Mouse (Mus musculus): Measurements from ENCODE around the gene Vwa5b1.

The Vwa5b1 gene

DNA sequence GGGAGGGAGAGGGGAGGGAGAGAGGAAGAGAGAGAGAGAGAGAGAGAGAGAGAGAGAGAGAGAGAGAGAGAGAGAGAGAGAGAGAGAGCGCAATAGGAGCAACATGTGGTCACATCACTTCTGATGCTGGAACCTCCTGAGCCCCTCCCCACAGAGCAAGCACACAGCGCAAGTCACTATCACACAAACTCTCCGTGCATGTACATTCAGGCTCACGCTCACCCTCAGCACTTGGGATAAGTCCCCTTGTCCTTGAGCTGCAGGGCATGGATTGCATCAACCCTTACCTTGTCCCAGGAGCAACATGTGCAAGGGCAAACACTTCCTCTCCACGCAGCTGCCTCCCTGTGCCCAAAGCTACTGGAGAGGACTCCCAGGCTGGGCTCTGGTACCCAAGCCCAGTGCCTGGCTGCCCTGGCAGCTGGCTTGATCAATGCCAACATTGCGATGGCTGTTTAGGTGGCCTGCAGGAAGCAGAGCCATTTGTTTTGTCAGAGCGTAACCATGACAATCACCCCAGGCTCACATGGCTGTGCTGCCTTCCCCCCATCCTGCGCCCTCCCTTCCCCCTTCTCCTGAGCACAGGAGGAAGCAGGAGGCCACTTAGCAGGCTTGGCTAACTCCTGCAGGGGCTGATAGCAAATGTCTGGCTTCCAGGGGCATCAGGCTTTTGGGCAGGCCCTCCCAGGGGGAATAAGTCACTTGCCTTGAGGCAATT, at the start of gene Vwa5b1:
Gene Vwa5b1 (minus strand): TSS at position 457 of the 718 bp plus-strand sequence.
- no peak for DNase-seq (ENCODE audit: low spot score)

DNA sequence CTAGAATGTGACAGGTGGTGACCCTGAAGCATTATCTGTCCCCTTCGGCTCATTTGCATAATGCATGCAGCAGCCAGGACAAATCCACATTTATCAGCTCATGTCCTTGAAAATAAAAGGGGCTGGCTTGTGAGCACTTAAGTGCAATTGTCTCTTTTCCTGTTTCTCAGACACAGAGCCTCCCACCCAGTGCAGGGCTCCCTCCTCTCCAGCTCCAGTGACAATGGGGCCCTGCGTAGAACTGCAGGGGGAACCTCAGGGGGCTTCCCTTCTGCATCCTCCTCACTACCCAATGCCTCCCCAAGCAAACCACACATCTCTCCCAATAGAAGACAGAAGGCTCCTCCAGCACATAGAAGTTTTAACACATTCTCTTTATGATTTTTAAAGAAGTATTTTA, 47.1 kb upstream of the Vwa5b1 start:
- DNase-seq (ENCODE audit: low spot score) = no peak

DNA sequence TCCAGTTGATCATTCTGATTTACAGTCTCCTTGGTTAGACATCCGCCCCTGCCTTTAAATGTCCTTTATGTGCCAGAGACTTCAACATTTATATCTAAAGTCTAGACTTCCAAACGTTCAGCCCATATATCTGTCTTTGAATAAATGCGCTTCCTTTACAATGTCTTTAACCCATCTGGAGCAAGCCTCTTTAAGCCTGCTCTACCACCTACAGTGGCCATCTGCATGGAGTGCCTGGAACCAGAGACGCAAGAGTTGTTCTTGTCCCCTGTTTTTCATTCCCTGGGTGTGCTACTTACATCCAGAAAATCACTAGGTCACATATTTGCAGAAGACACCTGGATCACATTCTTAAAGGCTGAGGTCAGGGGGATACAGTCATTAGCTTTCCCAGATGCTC, 44.4 kb upstream of the Vwa5b1 start:
- no peak for DNase-seq (ENCODE audit: low spot score)

DNA sequence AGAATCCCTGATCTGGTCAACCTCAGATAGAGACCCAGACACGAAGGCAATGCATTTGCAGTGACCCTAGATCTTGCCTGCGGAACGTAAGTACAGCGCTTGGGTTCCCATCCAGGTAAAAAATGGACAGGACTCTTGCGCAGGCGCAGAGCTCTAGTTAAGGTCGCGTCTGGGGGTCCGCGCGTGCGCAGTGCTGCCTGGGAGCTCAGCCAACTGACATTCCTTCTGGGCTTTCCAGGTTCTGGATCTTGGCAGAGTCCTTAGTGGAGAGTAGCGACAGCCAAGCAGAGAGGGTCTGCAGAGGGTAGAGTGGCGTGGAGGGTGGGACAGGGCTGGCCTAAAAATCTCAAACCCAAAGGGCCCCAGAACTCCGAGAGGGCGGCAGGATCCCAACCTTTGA, 41.9 kb upstream of the Vwa5b1 start:
- DNase-seq (ENCODE audit: low spot score) = no peak

DNA sequence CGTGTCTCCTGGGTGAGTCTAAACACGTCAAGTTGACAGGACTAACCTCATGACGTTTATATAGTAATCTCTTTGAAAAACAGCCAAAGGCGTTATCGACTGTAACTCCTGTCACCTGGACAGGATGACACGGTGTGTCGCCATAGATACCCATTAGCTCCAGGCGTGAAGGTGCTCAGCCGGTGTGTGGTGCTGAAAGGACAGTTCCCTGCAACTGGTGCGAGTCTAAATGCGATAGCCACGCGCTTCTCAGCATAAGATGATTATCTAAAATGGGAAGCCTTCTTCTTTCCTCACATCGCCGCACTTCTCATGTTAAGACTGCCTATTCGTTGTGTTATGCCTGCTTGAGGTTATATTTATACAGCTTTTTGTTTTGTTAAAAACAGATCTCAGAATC, 40.8 kb upstream of the Vwa5b1 start:
- no peak for DNase-seq (ENCODE audit: low spot score)

DNA sequence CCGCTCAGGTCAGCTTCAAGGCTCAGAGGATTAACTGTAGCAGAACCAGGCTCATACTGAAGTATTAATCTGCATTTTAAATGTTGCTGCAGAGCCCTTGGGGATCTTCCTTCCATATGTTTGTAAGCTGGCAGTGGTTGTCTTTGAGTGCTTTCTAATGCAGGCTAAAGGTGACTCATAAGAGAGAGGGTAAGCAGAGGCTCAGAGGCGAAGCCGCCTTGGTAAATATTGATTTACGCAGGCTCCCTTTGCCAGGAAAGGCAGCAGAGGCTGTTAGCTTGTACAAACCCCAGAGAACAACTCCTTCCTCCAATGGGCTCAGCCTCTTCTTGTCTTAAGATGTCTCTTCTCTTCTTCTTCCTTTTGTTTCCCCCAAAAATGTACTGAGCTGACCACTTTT, 36.5 kb upstream of the Vwa5b1 start:
- peak; percentile 14 for DNase-seq (ENCODE audit: low spot score)

DNA sequence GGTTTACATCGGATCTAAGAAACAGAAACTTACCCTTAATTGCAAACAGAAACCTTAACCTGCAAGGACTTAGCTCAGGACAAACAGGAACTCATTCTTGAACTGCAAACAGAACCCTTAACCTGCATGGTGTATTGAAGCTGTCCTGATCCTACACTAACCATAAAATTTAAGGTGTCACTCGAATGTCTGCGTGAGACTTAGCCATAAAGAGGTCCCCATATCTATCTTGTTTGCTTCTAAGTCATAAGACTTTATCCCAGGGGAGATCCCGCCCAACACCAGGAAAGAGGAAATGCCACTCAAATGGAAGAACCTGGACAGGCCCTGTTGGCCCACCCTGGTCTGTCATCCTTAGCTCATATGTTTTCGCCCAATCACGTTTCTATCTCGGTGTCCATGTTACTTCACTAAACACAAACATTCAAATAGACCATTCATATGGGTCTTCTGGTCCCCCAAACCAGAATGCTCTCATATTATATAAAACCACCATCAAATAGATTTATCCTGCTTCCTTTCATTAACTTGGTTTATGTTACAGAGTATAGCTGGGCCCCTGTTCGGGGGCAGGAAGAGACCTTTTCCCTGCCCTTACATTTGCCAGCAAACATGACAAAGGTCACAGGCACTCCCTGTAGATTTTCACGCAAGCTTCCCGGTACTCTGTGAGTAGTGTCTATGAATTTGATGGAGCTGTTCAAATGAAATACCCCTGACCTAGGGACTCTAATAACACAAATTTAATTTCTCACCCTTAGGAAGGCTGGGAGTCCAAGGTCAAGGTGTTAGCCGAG, 34.6 kb upstream of the Vwa5b1 start:
- no peak for DNase-seq (ENCODE audit: low spot score)

DNA sequence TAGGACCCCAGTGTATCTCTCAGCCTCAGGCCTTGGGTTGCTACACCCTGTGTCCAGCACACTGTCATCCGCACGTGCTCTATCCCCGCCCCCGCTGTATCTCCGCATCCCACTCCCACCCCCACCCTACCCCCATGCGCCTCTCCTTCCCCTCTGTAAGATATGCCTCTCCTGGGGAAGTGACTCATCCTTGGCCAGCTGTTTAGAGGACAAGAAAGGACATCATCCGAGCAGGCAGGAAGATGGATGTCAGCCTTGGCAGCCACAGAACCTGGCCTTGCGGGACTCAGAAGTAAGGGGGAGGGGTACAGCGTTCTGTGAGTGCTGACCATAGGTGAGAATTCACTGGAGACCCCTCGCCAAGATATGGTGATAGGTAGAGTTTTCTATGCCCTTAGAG, 30.8 kb upstream of the Vwa5b1 start:
- DNase-seq (ENCODE audit: low spot score) = no peak

DNA sequence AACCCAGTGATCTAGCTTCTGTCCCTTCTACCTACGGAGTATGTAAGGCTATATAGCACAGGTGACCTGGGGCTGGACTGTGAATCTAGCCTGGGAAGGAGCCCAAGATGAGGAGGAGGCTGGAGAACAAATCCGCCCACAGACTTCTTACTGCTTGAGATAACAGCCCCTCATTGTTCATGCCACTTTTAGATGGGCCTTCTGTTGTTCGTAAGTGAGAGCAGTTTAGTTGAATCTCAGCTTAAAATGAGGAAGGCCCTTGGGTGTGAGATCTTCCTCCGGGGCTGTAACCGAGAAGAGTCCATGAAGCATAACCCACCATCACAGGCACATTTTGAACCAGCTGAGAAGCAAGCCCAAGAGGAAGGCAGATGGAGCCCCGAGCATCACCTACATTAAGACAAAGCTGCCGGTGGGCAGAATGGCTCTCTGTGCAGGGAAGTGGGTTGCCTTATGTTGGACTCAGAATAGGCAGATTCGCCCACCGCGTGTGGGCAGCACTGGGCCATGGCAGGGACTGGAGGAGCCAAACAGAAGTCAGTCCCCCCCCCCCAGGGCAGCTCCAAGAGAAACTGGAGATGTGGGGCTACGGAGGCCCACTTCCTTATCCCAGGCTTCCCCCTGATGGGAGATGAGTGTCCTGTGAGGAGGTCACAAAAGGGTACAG, 24.4 kb upstream of the Vwa5b1 start:
- no peak for DNase-seq (ENCODE audit: low spot score)

DNA sequence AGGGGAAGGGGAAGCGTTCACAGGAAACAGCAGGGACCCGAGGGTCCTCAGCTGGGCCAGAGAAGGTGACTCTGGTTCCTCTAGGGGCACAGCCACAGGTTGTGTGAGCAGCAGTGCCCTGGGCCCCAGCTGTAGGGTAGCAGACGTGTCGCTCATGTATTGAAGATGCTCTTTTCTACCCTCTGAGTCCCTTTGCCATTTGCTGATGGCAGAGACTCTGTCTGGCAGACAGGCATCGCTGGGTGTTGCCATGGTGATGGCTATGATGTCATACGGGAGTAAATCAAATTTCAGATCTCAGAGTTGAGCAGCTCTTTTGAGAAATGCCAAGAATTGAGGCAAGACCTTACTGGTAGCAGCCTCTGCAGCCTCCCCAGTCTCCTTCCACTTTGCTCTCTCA, 17.4 kb upstream of the Vwa5b1 start:
- DNase-seq (ENCODE audit: low spot score) = no peak

DNA sequence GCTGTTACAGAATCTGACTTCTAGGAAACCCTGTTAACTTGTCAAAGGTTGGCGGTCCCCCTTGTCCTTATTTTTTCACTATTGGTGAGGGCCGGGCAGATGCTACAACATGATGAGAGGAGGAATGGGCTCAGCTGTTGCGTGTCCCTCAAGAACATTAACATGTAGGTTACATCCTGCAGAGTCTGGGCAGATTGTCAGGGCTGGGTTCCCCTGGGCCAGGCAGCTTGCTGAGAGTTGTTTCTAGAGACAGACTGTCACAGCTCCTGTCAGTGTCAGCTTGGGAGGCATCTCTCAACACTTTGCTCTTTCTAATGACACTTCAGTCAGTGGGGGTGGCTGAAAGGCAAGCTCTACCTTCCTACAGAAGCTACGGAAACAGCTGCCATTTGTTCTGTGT, 16.2 kb upstream of the Vwa5b1 start:
- DNase-seq (ENCODE audit: low spot score) = no peak

DNA sequence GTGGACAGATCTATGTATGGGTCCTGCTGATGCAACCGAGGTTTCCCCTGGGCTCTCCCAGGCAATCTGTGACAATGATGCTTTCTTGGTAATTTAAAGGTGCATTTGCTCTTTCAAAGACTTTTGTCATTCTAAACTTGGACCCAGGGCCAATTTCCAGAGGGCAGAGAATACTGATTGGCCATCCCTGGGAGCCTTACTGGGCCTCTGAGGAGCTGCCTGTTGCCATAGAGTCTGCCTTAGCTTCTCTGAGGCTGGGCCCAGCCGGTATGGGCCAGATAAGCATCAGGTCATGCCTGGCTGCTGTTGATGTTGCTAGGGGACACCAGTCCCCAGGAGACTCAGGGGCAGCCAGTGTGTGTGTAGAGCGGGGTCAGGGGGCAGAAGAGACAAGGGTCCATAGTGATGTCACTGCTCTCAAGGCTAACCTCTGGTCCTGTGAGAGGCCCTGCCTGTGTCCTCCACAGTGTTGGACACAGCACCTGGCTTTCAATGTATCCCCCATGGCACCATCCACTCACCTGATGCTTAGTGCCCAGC, 12.5 kb upstream of the Vwa5b1 start:
- no peak for DNase-seq (ENCODE audit: low spot score)

DNA sequence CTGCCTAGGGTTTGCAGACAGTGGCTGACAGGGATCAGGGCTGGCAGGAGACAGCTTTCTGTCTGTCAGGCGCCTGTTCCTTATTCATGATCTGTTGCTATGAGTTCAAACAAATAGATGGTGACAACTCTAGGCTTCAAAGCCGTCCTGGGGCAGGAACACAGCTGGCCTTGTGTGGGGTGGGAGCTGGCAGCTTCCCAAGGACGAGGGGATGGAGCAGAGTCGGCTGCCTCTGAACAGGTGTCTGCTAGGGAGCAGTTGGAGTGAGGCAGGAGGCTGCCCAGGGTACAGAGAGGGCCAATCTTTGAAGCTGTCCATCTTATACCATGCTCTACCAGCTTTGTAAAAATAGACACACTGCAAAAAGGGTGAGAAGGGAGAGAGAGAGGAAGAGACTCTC, 6.6 kb upstream of the Vwa5b1 start:
- no peak for DNase-seq (ENCODE audit: low spot score)

DNA sequence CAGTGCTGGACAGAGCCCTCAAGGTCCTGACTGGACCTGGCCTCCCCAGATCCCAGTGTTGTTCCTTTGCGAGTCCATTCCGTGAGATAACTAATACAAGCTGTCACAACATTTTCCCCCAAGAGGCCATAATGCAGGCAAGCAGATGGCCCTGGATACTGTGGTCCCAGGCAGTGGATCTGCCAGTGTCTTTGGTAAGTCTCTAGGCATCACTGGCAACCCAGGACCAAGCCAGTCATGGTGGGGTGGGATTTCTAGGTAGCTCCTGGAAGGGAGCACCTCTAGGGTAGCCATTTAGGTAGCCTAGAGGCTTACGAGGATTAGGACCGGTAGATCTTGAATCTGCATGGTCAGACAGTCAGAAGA, 445 bp upstream of the Vwa5b1 start:
- DNase-seq (ENCODE audit: low spot score) = no peak

DNA sequence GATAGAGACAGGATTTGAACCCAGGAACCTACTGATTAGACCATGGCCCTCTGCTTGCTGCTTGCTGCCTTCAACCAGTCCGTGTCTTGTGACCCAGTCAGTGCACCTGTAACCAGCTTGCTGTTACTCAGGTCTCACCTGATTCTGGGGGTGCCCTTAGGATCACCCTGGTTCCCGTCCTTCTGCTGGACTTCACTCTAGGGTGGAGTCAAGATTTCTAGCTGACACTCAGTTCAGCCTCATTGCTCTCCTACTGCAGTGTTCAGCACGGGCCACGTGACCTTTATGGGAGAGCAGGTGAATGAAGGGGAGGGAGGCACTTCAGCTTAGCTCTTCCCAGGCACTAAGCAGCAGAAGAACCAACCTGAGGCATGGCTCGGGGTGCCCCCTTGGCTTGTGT, 7.4 kb downstream of the Vwa5b1 start:
- DNase-seq (ENCODE audit: low spot score) = no peak

DNA sequence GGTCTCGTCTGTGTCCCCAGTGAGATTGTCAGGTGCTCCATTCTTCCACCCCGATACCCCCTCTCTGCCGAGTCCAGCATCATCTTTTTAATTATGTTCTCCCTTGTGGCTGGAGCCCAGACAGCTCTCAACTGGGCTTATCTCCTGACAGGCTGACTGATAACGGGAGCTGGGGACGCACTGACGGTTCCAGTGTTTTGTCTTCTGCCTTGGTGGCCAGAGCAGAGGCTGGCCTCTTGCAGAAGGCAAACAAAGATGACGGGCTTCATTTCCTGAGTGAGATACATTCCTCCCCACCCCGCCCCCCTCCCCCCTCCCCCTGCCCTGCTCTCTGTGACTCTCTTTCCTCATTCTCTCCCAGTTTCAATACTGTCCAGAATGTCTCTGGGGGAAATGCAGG, 21.2 kb downstream of the Vwa5b1 start:
- DNase-seq (ENCODE audit: low spot score) = no peak

DNA sequence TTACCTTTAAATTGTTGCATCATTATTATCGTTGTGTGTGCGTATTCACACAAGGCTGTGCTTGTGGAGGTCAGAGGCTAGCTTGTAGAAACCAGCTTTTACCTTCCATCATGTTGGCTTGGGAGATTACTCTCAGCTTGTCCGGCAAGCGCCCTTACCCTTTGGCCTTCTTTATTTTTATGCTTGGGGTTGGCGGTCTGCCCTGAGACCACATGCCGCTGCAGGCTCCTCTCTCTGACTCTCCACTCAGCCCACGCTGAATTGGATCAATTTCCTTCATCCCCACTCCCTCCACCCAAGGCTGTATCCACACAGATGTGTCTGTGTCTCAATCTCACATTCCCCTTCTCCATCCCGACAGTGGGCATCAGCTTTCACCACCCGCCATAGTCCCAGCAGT, 33.8 kb downstream of the Vwa5b1 start:
- DNase-seq (ENCODE audit: low spot score) = no peak

DNA sequence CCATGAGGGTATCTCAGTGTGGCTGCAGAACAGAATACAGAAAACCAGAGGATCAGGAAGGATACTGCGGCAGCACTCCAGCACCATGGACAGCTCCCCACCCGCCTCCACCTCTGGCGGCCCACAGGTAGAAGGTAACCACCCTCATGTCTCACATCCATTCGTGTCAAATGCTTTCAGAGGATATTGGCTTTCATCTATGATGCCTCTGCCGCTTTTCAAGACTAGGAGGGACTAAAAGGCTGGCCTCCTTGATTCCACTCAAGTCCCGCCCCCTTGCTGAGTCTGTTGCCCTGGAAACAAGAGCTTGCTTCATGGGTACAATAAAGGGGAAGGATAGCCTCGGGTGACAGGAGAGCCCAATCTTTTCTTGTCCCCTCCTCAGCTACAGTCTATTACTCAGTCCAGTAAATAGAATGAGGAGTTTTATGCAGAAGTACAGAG, 37.8 kb downstream of the Vwa5b1 start:
- peak; percentile 10 for DNase-seq (ENCODE audit: low spot score)

DNA sequence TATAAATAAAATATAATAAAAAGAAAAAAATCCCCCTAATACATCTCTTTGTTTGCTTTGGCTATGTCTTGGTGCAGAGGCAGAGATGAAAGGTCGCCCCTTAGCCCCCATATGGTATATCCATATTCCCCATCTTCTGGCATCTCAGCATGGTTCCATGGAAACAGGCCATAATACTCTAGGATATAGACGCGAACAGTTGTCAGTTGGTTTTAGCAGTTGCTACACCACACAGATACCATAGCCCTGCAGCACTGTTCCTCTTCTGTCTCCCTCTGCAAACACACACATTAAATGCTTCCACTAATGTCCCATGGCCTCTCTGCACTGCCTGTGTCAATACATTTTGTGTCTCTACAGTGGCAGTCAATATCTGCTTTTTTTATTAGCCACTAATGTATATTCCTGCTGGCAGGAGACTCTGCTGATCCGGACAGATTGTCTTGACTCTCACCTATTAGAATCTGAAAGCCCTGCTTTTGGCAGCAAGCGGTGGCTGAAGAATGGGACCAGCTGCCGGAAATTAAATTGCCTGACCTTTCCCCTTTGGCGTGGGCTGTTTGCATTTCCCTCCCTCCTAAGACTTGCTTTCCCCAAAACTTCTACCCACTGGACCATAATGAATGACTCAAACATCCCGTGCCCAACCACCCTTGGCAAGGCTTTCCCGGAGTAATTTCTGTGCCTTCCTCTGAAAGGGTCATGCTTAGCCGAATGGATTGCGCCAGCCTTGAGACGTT, 39.1 kb downstream of the Vwa5b1 start:
- DNase-seq (ENCODE audit: low spot score) = peak; percentile 23

DNA sequence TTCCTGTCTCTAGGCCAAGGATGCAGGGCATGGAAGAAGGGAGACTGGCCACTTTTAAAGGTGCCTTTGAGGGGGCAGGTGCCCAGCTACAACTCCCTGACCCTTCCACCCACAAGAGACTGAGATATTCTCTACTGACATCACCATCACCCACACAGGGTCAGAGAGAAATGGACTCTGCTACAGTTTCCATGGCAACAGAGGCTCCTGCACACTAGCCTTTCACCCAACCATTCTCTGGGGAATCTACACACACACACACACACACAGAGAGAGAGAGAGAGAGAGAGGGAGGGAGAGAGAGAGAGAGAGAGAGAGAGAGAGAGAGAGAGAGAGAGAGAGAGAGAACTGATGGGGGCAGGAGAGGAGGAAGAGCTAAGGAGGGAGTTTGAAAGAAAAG, 50.7 kb downstream of the Vwa5b1 start:
- no peak for DNase-seq (ENCODE audit: low spot score)

DNA sequence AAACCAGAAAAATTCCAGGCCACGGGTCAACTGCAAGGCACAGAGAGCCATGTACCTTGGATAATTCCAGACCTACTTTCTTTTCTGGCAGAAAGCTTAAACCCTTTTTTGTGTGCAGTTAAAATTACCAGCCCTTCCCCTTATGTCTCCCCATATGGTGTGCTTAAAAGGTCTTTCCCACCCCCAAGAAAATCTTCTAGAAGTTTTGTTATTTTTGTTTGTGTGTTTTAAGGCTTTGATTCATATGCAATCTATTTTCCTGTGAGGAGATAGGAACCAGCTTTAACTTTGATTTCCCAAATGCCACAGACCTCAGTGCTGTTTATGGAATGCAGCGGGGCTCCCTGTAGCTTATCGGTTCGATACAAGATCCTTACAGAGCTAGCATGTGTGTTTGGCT, 53.2 kb downstream of the Vwa5b1 start:
- DNase-seq (ENCODE audit: low spot score) = no peak

DNA sequence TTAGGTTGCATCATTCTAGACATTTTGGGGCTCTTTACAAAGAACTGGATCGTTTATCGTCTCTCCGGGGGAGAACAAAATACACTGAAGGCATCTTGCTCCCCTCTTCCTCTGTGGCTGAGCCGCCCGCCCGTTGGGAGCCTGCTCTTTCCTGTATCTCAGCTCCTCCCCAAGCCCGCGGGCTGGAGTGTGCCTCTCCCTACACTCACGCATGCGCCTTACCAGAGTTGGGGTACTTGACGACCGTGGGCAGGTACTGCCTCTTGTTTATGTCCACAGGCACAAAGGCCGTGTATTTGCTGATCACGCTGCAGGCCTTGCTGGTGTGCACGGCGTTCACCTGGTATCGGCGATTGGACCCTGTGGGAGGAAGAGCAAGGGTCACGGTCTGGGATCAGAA, 57.3 kb downstream of the Vwa5b1 start:
- DNase-seq (ENCODE audit: low spot score) = no peak
